Mouse (Mus musculus) liver, embryonic 12.5 days (tissue): Measurements from ENCODE around the gene Rapgef4. TPM values are rescaled to one million over a fixed set of nuclear protein-coding genes. Genes with fewer than 3 reads are reported as not detected.
A peak's percentile ranks its signal among the peaks of the same experiment; 100 is the strongest.
"Not testable (repeated sequence)": the region's sequence is repeated elsewhere in the genome, so short reads cannot be mapped to it uniquely, and the experiment has no call there.

Experiments
- ATAC-seq: fragments of 200-750 bp; cut with Nextera tagmentation; 2 replicates; pipeline ENCODE4 v1.8.0; 2017; ENCODE audit warnings: moderate number of reproducible peaks, mild to moderate bottlenecking, moderate library complexity
- H3K27ac ChIP-seq: fragments of 300-500 bp; sonication (generic); 2 replicates; pipeline ENCODE4 v1.5.1; 2016; ENCODE audit warnings: mild to moderate bottlenecking
- H3K27me3 ChIP-seq: fragments of 300-500 bp; sonication (generic); replicated peaks from 2 replicates; pipeline ENCODE4 v1.6.1; 2016; ENCODE audit warnings: mild to moderate bottlenecking, moderate library complexity
- H3K36me3 ChIP-seq: fragments of 300-500 bp; sonication (generic); 2 replicates; pipeline ENCODE4 v1.6.1; 2016; ENCODE audit warnings: mild to moderate bottlenecking, moderate library complexity
- H3K4me1 ChIP-seq: fragments of 300-500 bp; sonication (generic); 2 replicates; pipeline ENCODE4 v1.6.1; 2016
- H3K4me2 ChIP-seq: fragments of 300-500 bp; sonication (generic); 2 replicates; pipeline ENCODE4 v1.6.1; 2016; ENCODE audit warnings: mild to moderate bottlenecking, moderate library complexity
- H3K4me3 ChIP-seq: fragments of 300-500 bp; sonication (generic); 2 replicates; pipeline ENCODE4 v1.5.1; 2016; ENCODE audit warnings: mild to moderate bottlenecking, moderate library complexity
- H3K9ac ChIP-seq: fragments of 300-500 bp; sonication (generic); 2 replicates; pipeline ENCODE4 v1.6.1; 2016; ENCODE audit warnings: mild to moderate bottlenecking, moderate library complexity
- H3K9me3 ChIP-seq: fragments of 300-500 bp; sonication (generic); replicated peaks from 2 replicates; pipeline ENCODE4 v1.6.1; 2016; ENCODE audit warnings: mild to moderate bottlenecking, moderate library complexity
- WGBS: fragments of 180-500 bp; shearing (Covaris S2); methylation state at CpG from one replicate; pipeline ENCODE4 v1.1.7; 2016; ENCODE audit not compliant: insufficient replicate concordance; 5-methylcytosine and 5-hydroxymethylcytosine counted together
- polyA plus RNA-seq: library from polyadenylated mRNA; unstranded; fragments of >200 nt; fragmentation: Nextera tagmentation; extraction: Ambion mirVana; gene quantifications from 2 replicates; pipeline ENCODE4 v1.2.1, GENCODE M21; 2016

The Rapgef4 gene
- polyA plus RNA-seq, 1 experiment from 2014 or later: 3.6 TPM

DNA sequence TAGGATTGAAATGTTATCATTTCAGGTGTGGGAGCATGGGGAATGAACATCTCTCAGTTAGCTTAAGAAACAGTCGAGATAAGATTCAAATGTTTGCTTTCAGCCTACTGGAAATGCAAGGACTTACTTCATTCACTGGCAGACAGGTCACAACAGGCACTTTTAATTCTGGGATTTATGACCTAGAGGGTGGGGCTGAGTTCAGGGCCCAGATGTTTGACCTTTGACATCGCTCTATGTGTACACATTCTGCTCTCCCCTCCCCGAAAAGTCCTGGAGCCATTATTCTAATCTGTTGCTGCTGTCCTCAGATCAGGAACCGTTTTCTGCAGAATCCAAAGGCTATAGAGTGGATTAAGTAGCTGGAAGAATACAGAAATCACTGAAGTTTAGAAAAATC, 81.9 kb downstream of the Rapgef4 start:
- no peak overlapping the region for H3K4me3 ChIP-seq
- no peak overlapping the region for H3K4me2 ChIP-seq
- H3K9ac ChIP-seq: no peak overlapping the region
- H3K27me3 ChIP-seq: no peaks in the 10 kb centered on the region
- ATAC-seq: no peak
- no peaks in the 10 kb centered on the region for H3K36me3 ChIP-seq
- H3K27ac ChIP-seq: no peak overlapping the region
- WGBS: 48% methylated on average over 4 of the region's 4 CpGs
- H3K9me3 ChIP-seq: no peaks in the 10 kb centered on the region
- no peaks in the 10 kb centered on the region for H3K4me1 ChIP-seq

DNA sequence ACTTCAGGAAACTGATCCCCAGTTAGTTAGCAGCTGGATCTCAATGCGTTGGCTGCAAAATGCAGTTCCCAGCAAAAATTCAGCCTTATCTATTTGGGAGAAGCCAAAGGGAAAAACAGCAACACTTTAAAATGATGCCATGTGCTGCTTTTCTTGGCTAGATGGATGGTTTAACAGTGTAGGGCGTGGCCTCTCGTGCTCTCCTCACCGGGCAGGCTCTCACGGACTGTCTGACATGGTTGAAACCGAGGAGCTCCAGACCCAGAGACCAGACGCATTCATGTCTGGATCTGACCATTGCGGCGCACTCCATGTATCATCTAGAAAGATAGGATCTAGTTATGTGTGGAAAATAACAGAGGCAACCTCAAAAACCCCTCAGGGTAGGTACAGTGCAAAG, 87.5 kb downstream of the Rapgef4 start:
- no peak overlapping the region for H3K9ac ChIP-seq
- no peaks in the 10 kb centered on the region for H3K4me1 ChIP-seq
- H3K9me3 ChIP-seq: no peaks in the 10 kb centered on the region
- ATAC-seq: no peak
- H3K4me3 ChIP-seq: no peak overlapping the region
- no peak overlapping the region for H3K27ac ChIP-seq
- 76% methylated on average over 9 of the region's 9 CpGs for WGBS
- H3K4me2 ChIP-seq: no peak overlapping the region
- H3K27me3 ChIP-seq: no peaks in the 10 kb centered on the region
- no peaks in the 10 kb centered on the region for H3K36me3 ChIP-seq

DNA sequence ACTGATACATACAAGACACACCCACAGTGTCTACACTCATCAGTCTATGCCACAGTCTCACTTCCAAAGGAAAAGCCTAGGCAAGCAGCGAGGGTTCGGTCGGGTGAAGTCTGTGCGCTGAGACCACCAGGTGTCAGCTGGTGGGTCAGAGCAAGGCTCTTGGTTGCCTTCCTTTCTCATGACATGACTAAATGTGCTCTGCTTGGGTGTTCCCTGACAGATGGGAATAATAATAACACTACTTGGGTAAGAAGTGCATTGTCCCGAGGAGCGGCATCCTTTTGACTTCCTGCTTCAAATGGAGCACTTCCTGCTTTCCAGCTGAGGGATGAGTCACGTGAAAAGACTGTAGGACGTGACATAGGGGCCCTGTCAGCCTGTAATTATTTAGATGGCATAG, 89.0 kb downstream of the Rapgef4 start:
- no peaks in the 10 kb centered on the region for H3K27me3 ChIP-seq
- H3K27ac ChIP-seq: no peak overlapping the region
- 0 out of 2 replicates have a peak overlapping the region, but pooled peaks have one; percentile 16 for H3K4me2 ChIP-seq
- 47% methylated on average over 8 of the region's 8 CpGs for WGBS
- H3K9ac ChIP-seq: no peak overlapping the region
- no peaks in the 10 kb centered on the region for H3K9me3 ChIP-seq
- H3K4me3 ChIP-seq: no peak overlapping the region
- H3K4me1 ChIP-seq: no peaks in the 10 kb centered on the region
- ATAC-seq: no peak
- no peaks in the 10 kb centered on the region for H3K36me3 ChIP-seq

DNA sequence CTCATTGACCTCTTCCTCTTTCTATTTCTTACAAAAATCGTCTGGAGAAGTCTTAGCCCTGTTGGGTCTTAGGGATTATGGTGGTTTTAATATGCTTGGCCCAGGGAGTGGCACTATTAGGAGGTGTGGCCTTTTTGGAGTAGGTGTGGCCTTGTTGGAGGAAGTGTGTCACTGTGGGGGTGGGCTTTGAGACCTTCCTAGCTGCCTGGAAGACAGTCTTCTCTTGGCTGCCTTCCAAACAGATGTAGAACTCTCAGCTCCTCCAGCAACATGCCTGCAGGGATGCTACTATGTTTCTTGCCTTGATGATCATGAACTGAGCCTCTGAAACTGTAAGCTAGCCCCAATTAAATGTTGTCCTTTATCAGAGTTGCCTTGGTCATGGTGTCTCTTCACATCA, 92.1 kb downstream of the Rapgef4 start:
- H3K36me3 ChIP-seq, H3K4me1 ChIP-seq, H3K9me3 ChIP-seq, H3K27ac ChIP-seq, ATAC-seq, H3K4me2 ChIP-seq, H3K9ac ChIP-seq, H3K4me3 ChIP-seq, H3K27me3 ChIP-seq: not testable (repeated sequence)
- WGBS: 0% methylated on average over 1 of the region's 1 CpGs

DNA sequence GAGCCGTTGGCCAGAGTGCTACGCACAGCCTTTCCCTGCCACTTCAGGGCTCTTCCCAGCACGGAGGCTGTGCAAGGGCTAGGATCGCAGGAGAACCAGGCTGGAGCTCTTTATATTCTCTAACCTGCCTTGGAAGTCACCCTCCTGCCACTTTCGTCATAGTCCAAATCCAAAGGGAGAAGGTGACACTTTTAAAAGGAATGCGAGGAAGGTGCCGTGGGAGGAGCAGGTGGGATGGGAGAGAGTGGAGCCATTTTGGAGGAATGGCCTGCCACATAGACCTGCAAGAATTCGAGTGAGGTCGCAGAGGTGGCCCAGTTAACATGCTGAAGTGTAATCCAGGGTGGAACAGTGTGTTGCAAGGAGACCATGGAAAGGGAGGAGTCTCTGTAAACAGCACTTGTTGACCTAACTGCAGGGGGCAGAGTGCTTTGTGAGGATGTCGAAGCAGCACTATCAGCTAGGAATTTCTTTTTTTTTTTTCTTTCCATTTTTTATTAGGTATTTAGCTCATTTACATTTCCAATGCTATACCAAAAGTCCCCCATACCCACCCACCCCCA, 94.0 kb downstream of the Rapgef4 start:
- 69% methylated on average over 10 of the region's 10 CpGs for WGBS

DNA sequence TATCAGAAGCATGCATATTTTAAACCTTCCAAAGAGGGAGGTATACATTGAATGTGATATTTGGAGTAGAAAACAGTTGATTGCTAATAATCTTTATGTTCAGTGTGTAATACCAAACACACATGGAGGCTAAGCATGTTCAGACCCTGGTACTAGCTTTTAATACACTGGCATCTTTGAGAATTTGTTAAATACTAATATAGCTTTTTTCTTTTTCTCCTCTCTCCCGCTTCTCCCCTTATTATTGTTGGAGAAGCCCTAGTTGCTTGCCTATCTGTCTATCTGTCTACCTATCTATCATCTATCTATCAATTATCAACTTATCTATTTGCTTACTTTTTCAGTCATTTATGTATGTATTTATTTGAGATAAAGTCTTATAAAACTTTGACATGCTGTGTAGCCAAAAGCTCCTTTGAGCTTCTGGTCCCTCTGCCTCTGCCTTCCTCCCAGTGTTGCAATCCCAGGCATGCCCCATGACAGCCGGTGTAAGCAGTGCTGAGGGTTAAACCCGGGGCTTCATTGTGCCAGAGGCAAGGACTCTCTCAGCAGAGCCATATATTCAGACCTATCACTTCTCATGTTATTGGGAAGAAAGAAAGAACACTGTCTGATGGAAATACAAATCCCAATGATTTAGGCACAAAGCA, 96.6 kb downstream of the Rapgef4 start:
- no peaks in the 10 kb centered on the region for H3K4me1 ChIP-seq
- H3K4me2 ChIP-seq: no peak overlapping the region
- no peak overlapping the region for H3K9ac ChIP-seq
- H3K4me3 ChIP-seq: no peak overlapping the region
- no peak for ATAC-seq
- 49% methylated on average over 3 of the region's 3 CpGs for WGBS
- H3K9me3 ChIP-seq: no peaks in the 10 kb centered on the region
- no peaks in the 10 kb centered on the region for H3K27me3 ChIP-seq
- no peak overlapping the region for H3K27ac ChIP-seq
- no peaks in the 10 kb centered on the region for H3K36me3 ChIP-seq

More for the DNA sequence above, 94.0 kb downstream of the Rapgef4 start:
- H3K27ac ChIP-seq: no peak overlapping the region
- H3K4me3 ChIP-seq: no peak overlapping the region
- H3K36me3 ChIP-seq: no peaks in the 10 kb centered on the region
- H3K27me3 ChIP-seq: no peaks in the 10 kb centered on the region
- H3K4me2 ChIP-seq: no peak overlapping the region
- ATAC-seq: no peak
- no peaks in the 10 kb centered on the region for H3K9me3 ChIP-seq
- no peaks in the 10 kb centered on the region for H3K4me1 ChIP-seq
- no peak overlapping the region for H3K9ac ChIP-seq

DNA sequence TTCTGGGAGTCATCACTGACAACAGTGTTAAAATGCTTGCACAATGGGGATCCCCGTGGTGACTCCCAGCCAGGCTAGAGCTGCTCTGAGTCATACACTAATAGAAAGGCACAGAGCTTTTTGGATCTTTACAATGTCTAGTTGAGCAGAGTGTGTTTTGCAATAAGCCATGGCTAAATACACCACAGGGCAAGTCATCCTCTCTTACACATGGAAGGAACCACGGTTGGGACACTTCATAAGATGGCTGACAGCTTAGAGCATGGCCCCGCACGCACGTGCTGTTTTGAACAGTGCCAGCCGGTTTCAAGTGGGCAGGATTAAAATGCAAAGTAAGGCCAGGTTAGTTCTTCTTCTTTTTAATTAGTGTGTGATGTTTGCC, 97.1 kb downstream of the Rapgef4 start:
- no peaks in the 10 kb centered on the region for H3K9me3 ChIP-seq
- H3K9ac ChIP-seq: no peak overlapping the region
- H3K36me3 ChIP-seq: no peaks in the 10 kb centered on the region
- no peak for ATAC-seq
- H3K4me2 ChIP-seq: no peak overlapping the region
- no peaks in the 10 kb centered on the region for H3K27me3 ChIP-seq
- WGBS: 65% methylated on average over 6 of the region's 6 CpGs
- H3K27ac ChIP-seq: no peak overlapping the region
- H3K4me3 ChIP-seq: no peak overlapping the region
- H3K4me1 ChIP-seq: no peaks in the 10 kb centered on the region

DNA sequence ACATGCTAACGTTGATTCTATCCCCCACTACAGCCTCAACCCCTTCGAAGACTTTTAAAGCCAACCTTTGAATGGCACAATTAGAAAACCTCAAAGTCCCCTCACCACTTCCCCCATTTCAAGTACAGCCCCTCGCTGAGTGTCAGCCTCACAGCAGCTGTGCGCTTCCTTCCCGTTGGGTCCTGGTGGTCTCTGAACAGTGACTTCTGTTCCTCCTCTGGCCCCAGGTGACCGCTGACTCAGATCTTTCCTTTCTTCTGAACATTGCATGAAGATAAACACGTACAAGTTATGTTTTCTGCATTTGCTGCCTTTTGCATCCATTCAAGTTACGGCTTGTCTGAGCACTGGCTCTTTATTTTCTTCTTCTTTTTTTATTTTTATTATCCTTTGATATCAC, 98.1 kb downstream of the Rapgef4 start:
- Histone ChIP-seq H3K9me3 (no peaks in the 10 kb centered on the region), H3K9ac (no peak overlapping the region), H3K4me3 (no peak overlapping the region), H3K27ac (no peak overlapping the region), H3K27me3 (no peaks in the 10 kb centered on the region), H3K36me3 (no peaks in the 10 kb centered on the region), H3K4me2 (no peak overlapping the region), H3K4me1 (no peaks in the 10 kb centered on the region)
- no peak for ATAC-seq
- 27% methylated on average over 8 of the region's 8 CpGs for WGBS

DNA sequence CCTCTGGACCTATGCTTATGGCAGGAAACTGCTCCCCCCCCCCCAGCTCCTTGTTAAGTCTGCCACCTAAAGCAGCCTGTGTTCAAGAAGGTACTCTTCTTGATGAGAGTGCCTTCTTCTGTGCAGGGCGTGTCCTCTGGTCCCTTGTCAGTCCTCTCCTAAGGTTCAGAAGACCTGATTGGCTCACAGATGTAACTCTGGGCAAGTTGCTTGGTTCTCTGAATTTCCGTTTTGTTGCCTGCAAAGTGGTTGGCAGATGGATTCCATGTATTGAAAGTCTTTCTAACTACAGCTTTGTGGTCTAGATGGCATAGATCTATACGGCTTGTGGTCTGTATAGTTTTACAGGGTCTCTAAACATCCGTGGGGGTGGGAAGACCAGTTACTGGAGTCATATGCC, 101.8 kb downstream of the Rapgef4 start:
- no peaks in the 10 kb centered on the region for H3K36me3 ChIP-seq
- H3K4me1 ChIP-seq: no peaks in the 10 kb centered on the region
- H3K9ac ChIP-seq: no peak overlapping the region
- H3K27me3 ChIP-seq: no peaks in the 10 kb centered on the region
- no peak overlapping the region for H3K4me3 ChIP-seq
- no peak overlapping the region for H3K27ac ChIP-seq
- ATAC-seq: no peak
- no peaks in the 10 kb centered on the region for H3K9me3 ChIP-seq
- H3K4me2 ChIP-seq: no peak overlapping the region
- WGBS: 54% methylated on average over 4 of the region's 4 CpGs

DNA sequence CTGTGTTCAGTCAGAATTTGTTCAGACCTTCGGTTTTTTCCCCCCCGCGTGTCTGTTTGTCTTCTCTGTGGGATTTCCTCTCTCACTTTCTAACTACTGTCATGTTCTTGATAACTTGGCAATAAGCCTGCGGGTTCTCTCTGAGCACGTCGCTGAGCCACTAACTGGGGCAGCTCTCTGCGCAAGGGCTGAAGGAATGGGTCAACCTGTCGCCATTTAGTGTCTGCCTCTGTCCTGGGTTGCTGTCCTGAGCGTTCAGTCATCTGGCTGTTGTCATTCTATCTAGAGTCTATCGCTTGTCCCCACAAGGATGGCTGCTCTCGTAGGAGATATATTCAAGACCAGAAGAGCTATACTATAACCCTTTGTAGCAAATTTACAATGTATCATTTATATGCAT, 107.8 kb downstream of the Rapgef4 start:
- H3K27me3 ChIP-seq: no peaks in the 10 kb centered on the region
- ATAC-seq: no peak
- no peaks in the 10 kb centered on the region for H3K9me3 ChIP-seq
- no peaks in the 10 kb centered on the region for H3K36me3 ChIP-seq
- H3K27ac ChIP-seq: no peak overlapping the region
- no peaks in the 10 kb centered on the region for H3K4me1 ChIP-seq
- no peak overlapping the region for H3K9ac ChIP-seq
- no peak overlapping the region for H3K4me2 ChIP-seq
- H3K4me3 ChIP-seq: no peak overlapping the region
- WGBS: 83% methylated on average over 11 of the region's 11 CpGs

DNA sequence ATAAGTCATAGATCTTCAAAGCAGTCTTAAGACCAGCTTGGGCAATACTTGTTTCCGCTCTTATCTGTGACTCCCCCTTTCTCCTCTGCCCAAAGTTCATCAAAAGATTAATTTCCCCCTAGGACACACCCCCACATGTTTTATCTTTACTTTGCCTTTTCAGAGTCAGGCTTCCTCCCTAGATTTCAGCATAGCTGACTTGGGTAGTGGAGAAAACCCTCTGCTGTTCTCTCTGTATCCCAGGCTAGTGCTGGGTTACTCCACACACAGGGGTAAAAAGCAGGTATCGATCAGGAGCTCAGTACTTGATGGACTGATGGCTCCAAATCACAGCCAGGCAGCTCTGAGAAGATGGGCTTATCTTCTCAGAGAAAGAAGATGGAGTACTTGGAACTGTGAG, 109.0 kb downstream of the Rapgef4 start:
- no peak overlapping the region for H3K9ac ChIP-seq
- WGBS: 51% methylated on average over 2 of the region's 2 CpGs
- H3K27ac ChIP-seq: no peak overlapping the region
- H3K9me3 ChIP-seq: no peaks in the 10 kb centered on the region
- no peak for ATAC-seq
- no peaks in the 10 kb centered on the region for H3K36me3 ChIP-seq
- no peak overlapping the region for H3K4me3 ChIP-seq
- H3K27me3 ChIP-seq: no peaks in the 10 kb centered on the region
- no peak overlapping the region for H3K4me2 ChIP-seq
- H3K4me1 ChIP-seq: no peaks in the 10 kb centered on the region

DNA sequence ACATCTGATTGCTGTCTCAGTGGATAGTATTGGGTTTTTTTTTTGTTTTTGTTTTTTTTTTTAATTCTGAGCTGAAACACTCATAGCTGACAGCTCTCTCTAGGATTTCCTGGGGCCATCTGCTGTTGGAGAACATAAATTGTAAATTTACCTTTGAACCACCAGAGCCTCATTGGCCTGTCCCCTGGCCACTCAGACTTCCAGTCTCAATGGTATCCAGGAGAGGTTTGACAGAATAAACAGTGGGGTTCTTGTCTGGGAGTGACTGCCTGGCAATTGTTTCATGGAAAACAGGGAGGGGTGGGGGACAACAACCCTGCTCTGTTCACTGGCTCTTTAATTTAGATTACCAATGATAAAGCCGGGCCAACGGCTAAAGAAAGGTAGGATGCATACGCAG, 111.0 kb downstream of the Rapgef4 start:
- H3K9me3 ChIP-seq: no peaks in the 10 kb centered on the region
- ATAC-seq: no peak
- no peaks in the 10 kb centered on the region for H3K27me3 ChIP-seq
- H3K4me2 ChIP-seq: no peak overlapping the region
- no peak overlapping the region for H3K27ac ChIP-seq
- 77% methylated on average over 3 of the region's 3 CpGs for WGBS
- H3K36me3 ChIP-seq: no peaks in the 10 kb centered on the region
- H3K4me1 ChIP-seq: no peaks in the 10 kb centered on the region
- H3K9ac ChIP-seq: no peak overlapping the region
- no peak overlapping the region for H3K4me3 ChIP-seq
